Mouse (Mus musculus) hindbrain, postnatal 0 days (tissue): ENCODE measurements around the gene Irf4. TPM values are rescaled to one million over a fixed set of nuclear protein-coding genes. Genes with fewer than 3 reads are reported as not detected.

Experiments used
- ATAC-seq: fragments of 200-750 bp; cut with Nextera tagmentation; 2 replicates; pipeline ENCODE4 v1.8.0; 2017; ENCODE audit warnings: mild to moderate bottlenecking, moderate TSS enrichment, moderate library complexity
- DNase-seq: peaks from one replicate; pipeline ENCODE4 v3.0.0-alpha.2; 2015; ENCODE audit warnings: low spot score
- H3K27ac ChIP-seq: fragments of 300-500 bp; sonication (generic); 2 replicates; pipeline ENCODE4 v1.5.1; 2014; ENCODE audit warnings: mild to moderate bottlenecking
- H3K27me3 ChIP-seq: fragments of 300-500 bp; sonication (generic); 2 replicates; pipeline ENCODE4 v1.6.1; 2014; ENCODE audit warnings: low read length, mixed read lengths; ENCODE audit not compliant: insufficient read depth
- H3K36me3 ChIP-seq: fragments of 300-500 bp; sonication (generic); 2 replicates; pipeline ENCODE4 v1.6.1; 2014; ENCODE audit warnings: low read length, mixed read lengths; ENCODE audit not compliant: insufficient read depth
- H3K4me1 ChIP-seq: fragments of 300-500 bp; sonication (generic); 2 replicates; pipeline ENCODE4 v1.6.1; 2014; ENCODE audit warnings: antibody characterized with exemption, low read length, mixed read lengths; ENCODE audit not compliant: insufficient read depth
- H3K4me2 ChIP-seq: fragments of 300-500 bp; sonication (generic); 2 replicates; pipeline ENCODE4 v1.6.1; 2014; ENCODE audit warnings: low read depth, mild to moderate bottlenecking, low read length, moderate library complexity, mixed read lengths
- H3K4me3 ChIP-seq: fragments of 300-500 bp; sonication (generic); 2 replicates; pipeline ENCODE4 v1.5.1; 2014; ENCODE audit warnings: low read length
- H3K9ac ChIP-seq: fragments of 300-500 bp; sonication (generic); replicated peaks from 2 replicates; pipeline ENCODE4 v1.6.1; 2014; ENCODE audit warnings: mild to moderate bottlenecking, low read length, moderate library complexity, mixed read lengths
- H3K9me3 ChIP-seq: fragments of 300-500 bp; sonication (generic); 2 replicates; pipeline ENCODE4 v1.6.1; 2016; ENCODE audit warnings: low read length, mixed read lengths
- CTCF ChIP-seq: IDR thresholded peaks from 2 replicates; pipeline ENCODE4 v1.5.1; 2016; ENCODE audit warnings: antibody characterized with exemption, control low read depth, low read depth
- WGBS: fragments of 180-500 bp; shearing (Covaris S2); extraction: QIAGEN DNeasy Blood & Tissue Kit; methylation state at CpG from one replicate; pipeline ENCODE4 v1.1.7; 2014; 5-methylcytosine and 5-hydroxymethylcytosine counted together
- polyA plus RNA-seq: library from polyadenylated mRNA; unstranded; fragments of >200 nt; fragmentation: Nextera tagmentation; extraction: Ambion mirVana; gene quantifications from 2 replicates; pipeline ENCODE4 v1.2.1, GENCODE M21; 2015
- total RNA-seq: library from RNA; depleted of rRNA; stranded (reverse); fragments of >200 nt; gene quantifications from 2 replicates; pipeline ENCODE4 v1.2.3, GENCODE M21; 2014

Gene Irf4
- total and polyA plus RNA-seq, 2 experiments from 2014 or later = 0.06 TPM; not detected in 1

DNA sequence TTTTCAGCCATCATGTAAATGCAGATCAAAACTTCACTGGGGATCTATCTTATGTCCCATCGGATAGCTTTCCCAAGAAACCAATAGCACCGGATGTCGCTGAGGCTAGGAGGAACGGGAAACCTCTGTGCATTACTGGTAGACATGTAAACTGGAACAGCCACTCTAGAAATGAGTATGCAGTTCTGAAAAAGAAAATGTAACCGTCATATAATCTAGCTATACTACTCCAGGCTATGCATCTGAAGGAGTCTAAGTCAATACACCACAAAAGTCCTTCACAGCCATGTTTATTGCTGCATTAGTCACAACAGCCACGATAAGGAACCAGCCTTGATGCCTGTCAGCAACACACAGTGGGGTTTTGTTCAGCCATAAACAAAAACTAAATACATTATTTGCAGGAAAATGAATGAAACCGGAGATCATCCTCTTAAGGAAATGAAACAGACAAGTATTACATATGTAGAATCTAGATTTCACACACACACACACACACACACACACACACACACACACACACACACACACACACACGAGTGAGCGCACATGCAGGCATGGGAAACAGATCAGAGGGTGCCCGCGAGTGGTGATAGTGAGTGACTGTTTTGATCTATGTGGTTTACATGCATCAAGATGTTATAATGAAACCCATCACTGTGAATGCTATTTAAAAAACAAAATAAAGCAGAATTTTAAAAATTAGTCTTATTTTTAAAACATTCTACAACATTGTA, 16.1 kb upstream of the Irf4 start:
- H3K27ac ChIP-seq = no peak overlapping the region
- no peaks in the 10 kb centered on the region for H3K27me3 ChIP-seq
- DNase-seq = no peak
- H3K9me3 ChIP-seq = no peaks in the 10 kb centered on the region
- TF ChIP-seq CTCF = no peak
- ATAC-seq = no peak
- no peak overlapping the region for H3K9ac ChIP-seq
- H3K4me1 ChIP-seq = no peaks in the 10 kb centered on the region
- 82% methylated on average over 11 of the region's 11 CpGs for WGBS
- H3K4me3 ChIP-seq = no peak overlapping the region
- no peaks in the 10 kb centered on the region for H3K36me3 ChIP-seq
- no peak overlapping the region for H3K4me2 ChIP-seq

DNA sequence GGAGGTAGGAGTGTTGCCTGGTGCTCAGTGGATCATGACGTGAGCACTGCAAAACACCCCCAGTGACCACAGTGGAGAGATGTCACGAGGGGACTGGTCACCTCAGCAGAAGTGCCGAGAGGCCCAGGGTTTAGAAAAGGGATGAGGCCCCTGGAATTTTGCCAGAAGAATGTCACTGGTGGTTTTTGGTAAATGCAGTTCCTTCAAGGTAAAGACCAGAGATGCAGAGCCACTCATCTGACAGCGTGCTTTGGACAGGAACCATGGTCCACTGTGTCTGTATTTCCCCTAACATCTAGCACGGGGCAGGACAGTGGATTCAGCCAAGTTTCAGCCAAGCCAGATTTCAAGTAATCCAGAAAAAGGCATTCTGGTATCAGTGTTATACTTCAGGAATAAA, 12.3 kb upstream of the Irf4 start:
- DNase-seq (no peak), ATAC-seq (no peak)
- Histone ChIP-seq H3K27ac (no peak overlapping the region), H3K4me3 (no peak overlapping the region), H3K36me3 (no peaks in the 10 kb centered on the region), H3K9me3 (no peaks in the 10 kb centered on the region), H3K4me2 (no peak overlapping the region), H3K4me1 (no peaks in the 10 kb centered on the region), H3K9ac (no peak overlapping the region), H3K27me3 (no peaks in the 10 kb centered on the region)
- TF ChIP-seq CTCF = no peak
- 76% methylated on average over 5 of the region's 5 CpGs for WGBS

DNA sequence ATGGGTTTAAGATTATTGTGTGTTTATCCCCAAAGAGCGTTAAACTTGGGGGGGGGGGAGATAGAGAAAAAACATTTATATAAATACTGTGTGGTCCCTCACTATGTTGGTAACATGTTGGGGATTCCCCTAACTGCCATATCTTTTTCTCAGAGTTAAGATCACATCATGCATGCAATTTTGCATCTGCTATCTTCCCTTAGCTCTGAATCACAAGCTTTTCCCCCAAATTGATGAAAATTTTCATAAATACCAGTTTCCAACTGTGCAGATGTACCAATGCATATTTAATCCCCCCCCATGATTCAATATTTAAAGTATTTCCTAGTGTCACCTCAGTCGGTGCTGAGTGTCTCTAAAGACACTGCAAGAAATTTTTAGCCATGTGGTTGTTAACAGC, 11.8 kb upstream of the Irf4 start:
- H3K4me3 ChIP-seq = no peak overlapping the region
- H3K9me3 ChIP-seq = no peaks in the 10 kb centered on the region
- DNase-seq = no peak
- no peak overlapping the region for H3K9ac ChIP-seq
- no peaks in the 10 kb centered on the region for H3K4me1 ChIP-seq
- no peak for ATAC-seq
- TF ChIP-seq CTCF = no peak
- H3K27ac ChIP-seq = no peak overlapping the region
- 91% methylated on average over 2 of the region's 2 CpGs for WGBS
- H3K4me2 ChIP-seq = no peak overlapping the region
- no peaks in the 10 kb centered on the region for H3K27me3 ChIP-seq
- no peaks in the 10 kb centered on the region for H3K36me3 ChIP-seq

DNA sequence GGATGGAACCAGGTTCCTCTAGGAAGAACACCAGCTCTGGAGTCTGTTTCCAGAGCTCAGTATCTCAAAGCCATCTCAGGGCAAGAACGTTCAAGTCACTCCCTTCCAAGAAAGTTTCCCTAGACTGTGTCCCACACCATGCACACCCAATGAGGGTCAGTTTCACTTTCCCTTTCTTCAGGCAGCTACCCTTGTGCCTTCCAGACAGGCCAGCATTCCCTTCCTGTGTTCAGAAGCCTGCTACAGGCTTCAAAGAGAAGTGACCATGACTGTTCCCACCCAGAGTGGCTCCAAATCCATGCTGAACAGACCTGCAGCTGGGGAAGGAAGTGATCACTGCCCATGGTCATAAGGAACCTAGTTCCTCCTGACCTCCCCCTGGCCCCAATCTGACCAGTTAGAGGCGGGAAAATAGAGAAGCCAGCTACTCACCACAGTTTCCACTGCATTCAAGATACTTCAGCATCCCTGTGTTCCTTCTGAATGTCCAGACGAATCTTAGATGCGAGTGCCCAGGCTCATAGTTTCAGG, 10.7 kb upstream of the Irf4 start:
- Histone ChIP-seq H3K9me3 (no peaks in the 10 kb centered on the region), H3K4me2 (no peak overlapping the region), H3K27ac (no peak overlapping the region), H3K36me3 (no peaks in the 10 kb centered on the region), H3K9ac (no peak overlapping the region), H3K27me3 (no peaks in the 10 kb centered on the region), H3K4me3 (no peak overlapping the region), H3K4me1 (no peaks in the 10 kb centered on the region)
- ATAC-seq (no peak), DNase-seq (no peak)
- no peak for TF ChIP-seq CTCF
- WGBS = 84% methylated on average over 4 of the region's 4 CpGs

DNA sequence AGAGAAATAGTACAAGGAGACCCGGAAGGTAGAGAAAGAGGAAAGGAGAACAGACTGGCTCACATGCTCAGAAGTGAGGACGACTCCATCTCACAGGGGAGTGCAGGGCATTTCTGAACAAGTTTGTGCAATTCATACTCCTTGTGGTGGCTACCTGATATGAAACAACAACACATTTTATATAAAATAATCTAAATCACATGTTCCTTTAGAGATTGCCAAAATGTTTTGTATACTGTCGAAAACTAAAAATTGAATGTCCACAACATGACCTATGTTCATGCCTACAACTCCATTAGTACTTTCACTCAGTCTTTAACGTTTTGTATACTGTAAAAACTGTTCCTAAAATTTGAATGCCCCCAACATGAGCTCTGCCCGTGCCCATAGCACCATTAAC, 7.9 kb upstream of the Irf4 start:
- no peak overlapping the region for H3K9ac ChIP-seq
- DNase-seq (no peak), ATAC-seq (no peak)
- no peaks in the 10 kb centered on the region for H3K36me3 ChIP-seq
- no peak overlapping the region for H3K4me2 ChIP-seq
- H3K4me1 ChIP-seq = no peaks in the 10 kb centered on the region
- no peak overlapping the region for H3K4me3 ChIP-seq
- no peak for TF ChIP-seq CTCF
- H3K27me3 ChIP-seq = no peaks in the 10 kb centered on the region
- no peaks in the 10 kb centered on the region for H3K9me3 ChIP-seq
- WGBS = 81% methylated on average over 5 of the region's 5 CpGs
- no peak overlapping the region for H3K27ac ChIP-seq

DNA sequence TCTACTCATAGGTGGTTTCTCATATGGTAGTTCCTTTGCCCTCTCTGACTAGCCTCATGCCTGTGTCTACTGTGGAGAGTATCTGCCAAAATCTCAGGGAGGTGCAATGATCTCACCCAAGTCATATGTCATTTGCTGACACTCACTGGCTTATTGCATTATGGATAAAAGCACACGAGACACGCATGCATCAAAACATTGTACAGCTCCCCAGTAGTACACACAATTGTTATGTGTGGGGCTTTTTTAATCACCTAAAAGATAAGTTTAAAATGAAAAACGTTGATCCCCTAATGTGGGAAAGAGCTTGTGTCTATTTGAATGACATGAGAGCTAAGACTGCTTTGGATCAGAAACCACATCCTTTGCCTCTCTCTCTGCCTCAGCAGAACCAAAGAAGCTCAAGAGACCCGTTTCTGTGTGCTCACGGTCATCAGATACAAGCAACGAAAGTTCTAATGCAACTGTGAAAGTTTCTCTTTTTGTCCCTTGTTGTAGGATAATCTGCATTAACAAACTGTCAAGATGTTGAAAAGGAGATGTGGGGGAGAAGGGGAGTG, 6.5 kb upstream of the Irf4 start:
- H3K27ac ChIP-seq = no peak overlapping the region
- no peaks in the 10 kb centered on the region for H3K36me3 ChIP-seq
- TF ChIP-seq CTCF = no peak
- WGBS = 76% methylated on average over 6 of the region's 6 CpGs
- ATAC-seq (no peak), DNase-seq (no peak)
- no peak overlapping the region for H3K9ac ChIP-seq
- H3K9me3 ChIP-seq = no peaks in the 10 kb centered on the region
- no peaks in the 10 kb centered on the region for H3K4me1 ChIP-seq
- 0 out of 2 replicates have a peak, but pooled peaks cover 4% of the 10 kb centered on the region for H3K27me3 ChIP-seq
- no peak overlapping the region for H3K4me2 ChIP-seq
- no peak overlapping the region for H3K4me3 ChIP-seq

DNA sequence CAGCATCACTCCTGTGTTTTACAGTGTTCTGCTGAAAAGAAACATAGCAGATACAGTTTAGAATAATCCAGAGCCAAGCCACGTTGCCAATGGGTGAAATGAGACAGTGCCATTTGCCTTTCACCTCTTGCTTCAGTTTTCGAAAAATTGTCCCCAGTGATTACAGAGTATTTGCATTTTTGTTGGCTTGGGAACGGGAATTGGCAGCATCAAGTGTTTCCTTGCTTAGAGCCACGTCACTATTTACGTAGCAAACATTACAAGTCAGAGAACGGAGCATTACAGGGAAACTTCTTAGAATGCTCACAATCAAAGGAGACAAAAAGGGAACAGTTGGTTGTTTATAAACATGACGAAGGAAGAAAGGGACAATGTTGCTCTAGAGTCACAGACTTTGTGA, 3.9 kb upstream of the Irf4 start:
- no peaks in the 10 kb centered on the region for H3K36me3 ChIP-seq
- ATAC-seq = no peak

More for the DNA sequence above, 3.9 kb upstream of the Irf4 start:
- Histone ChIP-seq H3K27me3 (peaks cover 28% of the 10 kb centered on the region), H3K9ac (no peak overlapping the region), H3K4me3 (no peak overlapping the region), H3K27ac (no peak overlapping the region), H3K4me1 (peaks cover 11% of the 10 kb centered on the region; the same call in 1 of the 2 replicates), H3K4me2 (no peak overlapping the region), H3K9me3 (no peaks in the 10 kb centered on the region)
- no peak for DNase-seq
- 61% methylated on average over 7 of the region's 7 CpGs for WGBS
- TF ChIP-seq CTCF = no peak
